Mouse (Mus musculus): ENCODE data around the gene 1700025G04Rik.
"Not testable (repeated sequence)": the region's sequence is repeated elsewhere in the genome, so short reads cannot be mapped to it uniquely, and the experiment has no call there.

The 1700025G04Rik gene

DNA sequence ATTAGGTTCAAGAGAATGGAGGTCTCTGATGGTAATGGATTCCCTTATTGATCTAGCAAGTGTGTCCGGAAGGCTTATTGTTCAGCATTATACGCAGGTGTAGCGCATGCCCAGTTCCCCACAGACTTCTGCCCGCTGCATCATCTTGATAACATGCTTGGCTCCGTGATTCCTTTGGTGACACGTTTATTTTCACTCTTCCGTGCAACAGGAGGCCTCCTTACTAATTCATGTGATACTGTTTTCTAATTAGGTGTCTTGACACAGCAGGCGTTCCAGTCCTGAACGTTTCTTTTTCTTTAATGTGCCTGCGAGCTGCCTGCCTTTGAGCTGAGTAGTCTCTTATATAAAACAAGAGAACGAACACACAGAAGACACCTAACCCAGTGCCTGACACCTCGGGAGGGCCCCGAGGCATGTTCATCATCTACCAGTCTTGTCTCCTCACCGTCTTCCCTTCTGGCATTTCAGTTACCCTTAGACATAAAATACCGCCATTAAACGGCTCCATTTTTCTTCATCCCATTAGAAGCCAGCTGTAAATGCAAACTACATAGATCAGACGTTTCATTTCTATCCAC is 244.6 kb downstream of the 1700025G04Rik start:
- DNase-seq = no peak

DNA sequence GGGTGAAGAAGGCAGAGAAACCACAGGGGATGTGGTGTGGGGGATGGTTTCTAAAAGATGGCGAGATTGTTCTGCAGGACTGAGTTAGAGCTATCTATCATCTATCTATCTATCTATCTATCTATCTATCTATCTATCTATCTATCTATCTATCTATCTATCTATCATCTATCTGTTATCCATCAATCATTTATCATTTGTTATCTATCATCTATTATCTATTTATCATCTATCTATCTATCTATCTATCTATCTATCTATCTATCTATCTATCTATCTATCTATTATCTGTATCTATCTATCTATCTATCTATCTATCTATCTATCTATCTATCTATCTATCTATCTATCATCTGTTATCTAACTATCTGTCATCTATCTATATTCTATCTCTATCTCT is 249.6 kb downstream of the 1700025G04Rik start:
- DNase-seq = not testable (repeated sequence)

DNA sequence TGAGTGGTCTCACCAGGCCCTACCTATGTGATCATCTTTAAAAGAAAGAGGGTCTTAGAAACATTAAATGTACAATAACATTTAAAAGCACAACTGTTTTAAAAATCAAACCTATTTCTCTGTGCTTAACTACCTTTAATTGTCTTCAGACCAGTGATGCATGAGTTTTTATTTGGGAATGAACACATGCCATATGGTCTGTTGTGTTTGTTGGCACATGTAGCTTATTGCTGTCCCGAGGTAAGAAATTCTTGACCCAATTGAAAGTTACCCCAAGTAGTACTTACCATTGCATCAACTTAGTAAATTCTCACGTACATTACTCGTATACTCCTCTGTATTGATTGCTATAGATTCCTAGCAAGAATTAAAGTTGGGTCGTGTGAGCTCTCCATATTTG is 254.7 kb downstream of the 1700025G04Rik start:
- DNase-seq = no peak

DNA sequence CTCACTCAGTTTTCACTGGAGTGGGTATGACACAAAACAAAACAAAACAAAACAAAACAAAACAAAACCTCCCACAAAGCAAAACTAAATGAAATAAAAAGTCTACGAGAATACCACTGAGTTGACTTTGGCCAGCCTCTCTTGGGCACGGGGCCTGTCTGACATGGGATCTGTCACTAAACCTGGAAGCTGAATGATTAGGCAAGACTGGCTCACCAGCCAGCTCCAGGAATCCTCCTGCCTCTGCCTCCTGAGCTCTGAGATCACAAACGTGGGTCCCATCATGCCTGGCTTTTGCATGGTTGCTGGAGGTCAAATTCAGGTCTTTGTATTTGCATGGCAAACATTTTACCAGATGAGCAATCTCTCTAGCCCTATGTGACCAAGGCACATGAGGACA is 258.1 kb downstream of the 1700025G04Rik start:
- no peak for DNase-seq

DNA sequence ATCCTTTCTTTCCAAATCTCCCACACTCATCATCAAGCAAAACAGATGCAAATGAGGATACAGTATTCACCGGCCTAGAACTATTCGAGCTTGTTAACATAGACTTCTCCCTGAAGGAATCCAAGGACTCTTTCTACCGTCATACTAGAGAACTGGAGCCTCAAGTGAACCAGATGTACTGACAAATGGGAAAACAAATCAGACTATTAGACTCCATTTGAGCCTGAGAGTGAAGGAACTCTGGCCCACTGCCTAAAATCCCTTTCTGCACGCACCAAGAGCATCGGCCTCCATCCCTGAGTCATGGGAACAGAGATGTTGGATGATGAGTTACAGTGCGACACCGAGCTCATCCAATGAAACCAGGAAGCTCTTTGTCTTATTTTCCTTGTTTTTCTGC is 264.9 kb downstream of the 1700025G04Rik start:
- no peak for DNase-seq

DNA sequence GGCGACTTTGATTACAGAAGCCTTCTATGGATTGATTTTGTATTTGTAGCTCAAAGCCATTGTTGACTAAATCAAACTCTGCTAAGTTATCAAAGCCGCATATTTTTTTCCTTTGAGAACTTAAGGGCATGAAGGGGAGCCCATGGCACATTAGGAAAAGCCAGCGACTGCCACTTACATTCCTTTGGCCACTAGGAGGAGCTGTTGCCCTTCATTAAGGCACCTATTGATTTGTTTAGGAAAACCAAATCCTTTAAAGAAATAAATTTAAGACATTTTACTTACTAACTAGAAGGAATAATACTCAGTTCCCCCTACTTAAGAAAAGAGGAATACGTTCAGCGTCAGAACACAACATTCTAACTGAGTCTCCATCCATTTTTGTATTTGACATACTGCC is 269.5 kb downstream of the 1700025G04Rik start:
- peak; percentile 77 for DNase-seq

DNA sequence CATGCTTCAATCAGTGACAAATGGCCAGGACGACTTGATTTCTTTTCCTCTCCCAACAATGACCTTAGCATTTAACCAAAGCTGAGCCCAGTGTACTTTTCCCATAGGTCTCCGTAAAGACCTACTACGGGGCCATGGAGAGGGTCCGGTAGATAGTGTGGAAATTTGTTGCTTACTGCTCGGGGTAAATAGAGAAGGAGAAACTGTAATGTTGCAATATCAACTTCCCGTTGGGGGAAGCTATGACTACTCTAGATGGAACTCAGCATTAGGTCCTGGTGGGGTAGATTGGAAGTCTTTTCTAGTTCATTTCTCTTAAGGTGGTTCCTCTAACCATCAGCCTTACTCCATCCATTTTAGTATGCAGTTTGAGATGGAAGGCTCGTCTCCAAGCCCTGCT is 270.7 kb downstream of the 1700025G04Rik start:
- no peak for DNase-seq

DNA sequence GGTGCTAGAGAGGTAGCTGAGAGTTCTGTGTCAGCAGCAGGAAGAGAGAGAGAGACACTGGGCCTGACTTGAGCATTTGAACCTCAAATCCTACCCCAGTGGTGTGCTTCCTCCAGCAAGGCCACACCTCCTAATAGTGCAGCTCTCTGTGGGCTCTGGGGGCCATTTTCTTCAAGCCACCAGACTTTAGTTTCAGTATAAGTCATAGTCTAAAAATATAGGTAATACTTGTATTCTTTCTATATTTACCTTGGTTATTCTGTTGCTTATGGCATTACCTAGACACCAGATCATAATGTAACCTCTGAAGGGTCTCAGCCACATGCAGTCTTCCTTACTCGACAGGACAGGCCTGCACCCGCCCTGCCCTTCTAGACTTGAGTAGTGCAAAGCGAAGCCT is 273.9 kb downstream of the 1700025G04Rik start:
- no peak for DNase-seq

DNA sequence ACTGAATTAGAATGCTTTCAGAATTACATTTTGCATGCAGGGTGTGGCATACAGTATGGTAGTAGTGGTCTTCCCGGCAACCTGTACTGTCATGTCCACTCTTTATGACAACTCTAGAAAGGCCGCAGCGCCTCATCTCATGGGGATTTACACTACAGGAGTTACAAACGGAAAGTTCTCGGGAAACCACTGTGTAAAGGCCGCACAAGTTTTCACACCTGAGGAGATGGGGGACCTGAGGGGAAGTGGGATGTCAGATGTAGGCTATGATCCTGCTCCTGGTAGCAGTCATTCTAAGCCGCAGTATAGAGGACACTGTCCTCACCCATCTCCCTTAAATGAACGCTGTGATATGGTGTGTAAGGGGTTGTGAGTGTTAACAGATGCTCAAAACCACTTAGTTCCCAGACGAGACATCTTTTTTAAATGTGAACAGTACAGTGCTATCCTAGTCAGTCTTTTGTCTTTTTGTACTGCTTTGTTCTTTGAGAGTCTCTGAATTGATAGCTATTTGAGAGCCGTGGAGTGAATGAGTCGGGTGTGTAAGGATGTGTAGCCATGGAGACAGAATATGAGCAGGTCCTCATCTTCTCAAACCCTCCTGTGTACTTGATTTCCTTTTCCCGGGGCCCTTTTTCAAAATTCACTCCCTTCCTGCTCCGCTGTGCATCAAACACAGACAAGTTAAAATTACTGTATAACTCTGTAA is 277.8 kb downstream of the 1700025G04Rik start:
- no peak for DNase-seq

DNA sequence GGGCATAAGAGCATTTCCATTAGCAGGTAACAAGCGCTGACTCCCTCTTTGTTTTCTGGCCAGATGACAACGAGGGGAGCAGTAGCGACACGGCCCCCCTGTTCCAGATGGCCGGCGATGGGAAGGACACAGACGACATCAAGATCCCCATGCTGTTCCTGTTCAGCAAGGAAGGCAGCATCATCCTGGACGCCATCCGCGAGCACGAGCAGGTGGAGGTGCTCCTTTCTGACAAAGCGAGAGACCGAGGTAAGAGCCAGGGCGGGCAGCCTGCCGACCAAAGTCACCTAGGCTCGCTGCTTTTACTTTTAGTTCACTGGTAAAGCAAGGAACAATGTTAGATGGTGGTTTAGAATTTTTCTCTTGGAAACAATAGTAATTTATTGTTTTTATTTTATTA is 278.5 kb downstream of the 1700025G04Rik start:
- DNase-seq = no peak

DNA sequence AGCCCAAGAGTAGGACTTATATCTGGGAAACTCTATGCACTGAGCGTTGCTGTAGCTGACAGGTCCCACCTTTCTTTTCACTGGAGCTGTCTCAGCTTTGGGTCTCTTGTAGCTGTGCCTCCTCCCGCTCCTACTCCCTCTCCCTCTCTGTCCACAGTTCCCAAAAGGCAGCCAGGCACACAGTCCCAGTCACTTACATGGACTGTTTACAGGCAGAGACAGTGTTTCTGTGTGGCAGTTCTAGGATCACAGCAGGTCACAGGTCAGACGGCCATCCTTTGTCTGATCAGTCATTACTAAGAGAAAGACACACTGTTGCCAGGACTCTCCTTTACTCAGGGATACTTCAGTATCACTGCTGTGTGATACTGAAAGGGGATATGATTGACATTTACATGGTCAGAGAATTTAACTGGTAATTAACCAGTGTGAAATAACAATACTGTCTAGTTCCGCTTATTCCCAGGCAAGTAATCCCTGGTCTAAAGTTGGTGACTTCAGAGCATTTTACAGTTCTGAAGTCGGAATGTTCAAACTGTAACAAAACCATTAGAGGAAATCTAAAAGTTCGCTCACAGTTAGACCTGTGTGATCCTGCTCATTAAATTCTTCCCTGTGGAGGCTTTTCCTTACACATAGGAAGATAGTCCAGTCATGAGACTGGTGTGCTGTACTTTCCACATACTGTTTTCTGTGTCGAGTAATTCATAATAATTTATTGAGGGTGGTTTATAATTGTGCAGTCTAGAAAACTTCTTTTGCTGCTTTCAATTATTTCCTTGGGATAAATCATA is 279.1 kb downstream of the 1700025G04Rik start:
- DNase-seq = no peak

DNA sequence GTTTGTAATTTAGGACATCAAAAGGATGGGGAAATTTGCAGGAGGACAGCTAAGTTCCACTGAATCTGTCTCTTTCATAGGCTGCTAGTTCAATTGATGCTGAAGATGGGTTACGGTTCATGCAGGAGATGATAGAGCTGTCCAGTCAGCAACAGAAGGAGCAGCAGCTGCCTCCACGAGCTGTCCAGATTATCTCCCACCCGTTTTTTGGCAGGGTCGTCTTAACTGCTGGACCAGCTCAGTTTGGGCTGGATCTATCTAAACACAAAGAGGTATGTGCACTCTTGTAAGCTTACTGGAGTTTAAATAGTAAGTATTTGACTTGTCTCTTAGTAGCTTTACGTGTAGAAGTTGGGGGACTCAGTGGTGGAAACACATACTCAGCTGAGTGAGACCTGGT is 282.6 kb downstream of the 1700025G04Rik start:
- DNase-seq = no peak

DNA sequence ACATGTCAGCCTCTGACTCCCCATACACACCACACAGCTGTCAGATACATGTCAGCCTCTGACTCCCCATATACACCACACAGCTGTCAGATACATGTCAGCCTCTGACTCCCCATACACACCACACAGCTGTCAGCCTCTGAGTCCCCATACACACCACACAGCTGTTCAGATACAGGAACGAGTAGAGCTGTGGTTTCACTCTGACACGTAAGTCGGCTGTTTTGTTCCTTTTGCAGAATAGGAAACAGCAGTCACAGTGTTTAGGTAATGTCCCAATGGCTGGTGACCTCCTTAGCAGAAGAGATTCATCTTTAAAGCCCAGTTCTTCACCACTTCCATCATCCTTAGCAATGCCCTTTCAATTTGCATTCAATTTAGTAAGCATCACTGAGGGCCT is 287.1 kb downstream of the 1700025G04Rik start:
- DNase-seq = not testable (repeated sequence)

All from kidney, adult 9 months (tissue).